Mouse (Mus musculus) intestine, postnatal 0 days (tissue): Measurements from ENCODE around the gene Nf1. TPM values are rescaled to one million over a fixed set of nuclear protein-coding genes. Genes with fewer than 3 reads are reported as not detected.

Source experiments
- ATAC-seq: fragments of 200-750 bp; cut with Nextera tagmentation; 2 replicates; pipeline ENCODE4 v1.8.0; 2017; ENCODE audit warnings: mild to moderate bottlenecking, moderate TSS enrichment, moderate library complexity
- H3K27ac ChIP-seq: fragments of 300-500 bp; sonication (generic); 2 replicates; pipeline ENCODE4 v1.5.1; 2014; ENCODE audit warnings: mild to moderate bottlenecking, low read depth, low read length, moderate library complexity
- H3K27me3 ChIP-seq: fragments of 300-500 bp; sonication (generic); replicated peaks from 2 replicates; pipeline ENCODE4 v1.6.1; 2014; ENCODE audit warnings: low read length, mixed read lengths; ENCODE audit not compliant: control insufficient read depth, insufficient read depth
- H3K36me3 ChIP-seq: fragments of 300-500 bp; sonication (generic); 2 replicates; pipeline ENCODE4 v1.6.1; 2014; ENCODE audit warnings: mild to moderate bottlenecking, moderate library complexity; ENCODE audit not compliant: control insufficient read depth, insufficient read depth
- H3K4me1 ChIP-seq: fragments of 300-500 bp; sonication (generic); replicated peaks from 2 replicates; pipeline ENCODE4 v1.6.1; 2014; ENCODE audit warnings: antibody characterized with exemption, low read length, mixed read lengths; ENCODE audit not compliant: control insufficient read depth, insufficient read depth
- H3K4me2 ChIP-seq: fragments of 300-500 bp; sonication (generic); replicated peaks from 2 replicates; pipeline ENCODE4 v1.6.1; 2014; ENCODE audit warnings: low read depth, mild to moderate bottlenecking, moderate library complexity
- H3K4me3 ChIP-seq: fragments of 300-500 bp; sonication (generic); 2 replicates; pipeline ENCODE4 v1.5.1; 2014; ENCODE audit warnings: low read depth, low read length
- H3K9ac ChIP-seq: fragments of 300-500 bp; sonication (generic); 2 replicates; pipeline ENCODE4 v1.6.1; 2014; ENCODE audit warnings: mild to moderate bottlenecking, low read depth, low read length
- H3K9me3 ChIP-seq: fragments of 300-500 bp; sonication (generic); 2 replicates; pipeline ENCODE4 v1.6.1; 2016; ENCODE audit warnings: mixed run types; ENCODE audit not compliant: control insufficient read depth
- CTCF ChIP-seq: sonication (generic); IDR thresholded peaks from 2 replicates; pipeline ENCODE4 v1.5.1; 2016; ENCODE audit warnings: low read depth, mild to moderate bottlenecking, control low read depth, antibody characterized with exemption, moderate library complexity
- WGBS: fragments of 180-500 bp; shearing (Covaris S2); extraction: QIAGEN DNeasy Blood & Tissue Kit; methylation state at CpG from one replicate; pipeline ENCODE4 v1.1.7; 2014; 5-methylcytosine and 5-hydroxymethylcytosine counted together
- polyA plus RNA-seq: library from polyadenylated mRNA; unstranded; fragments of >200 nt; fragmentation: Nextera tagmentation; extraction: Ambion mirVana; gene quantifications from 2 replicates; pipeline ENCODE4 v1.2.1, GENCODE M21; 2015

Nf1 gene
- polyA plus RNA-seq, 1 experiment from 2014 or later, result 6.3 TPM

- Histone ChIP-seq H3K4me3 (no peak overlapping the region), H3K9me3 (no peaks in the 10 kb centered on the region), H3K4me1 (no peaks in the 10 kb centered on the region), H3K27ac (no peak overlapping the region), H3K9ac (no peak overlapping the region), H3K27me3 (no peaks in the 10 kb centered on the region), H3K36me3 (no peaks in the 10 kb centered on the region; the same call in 1 of the 2 replicates), H3K4me2 (no peak overlapping the region)
- 87% methylated on average over 1 of the region's 1 CpGs for WGBS
- no peak for ATAC-seq
- no peak for TF ChIP-seq CTCF
These were observed 180.4 kb downstream of the Nf1 start for GRCm38 (mm10) chr11:79519878-79520291.

- Histone ChIP-seq H3K9ac (no peak overlapping the region), H3K4me3 (no peak overlapping the region), H3K9me3 (no peaks in the 10 kb centered on the region), H3K27me3 (no peaks in the 10 kb centered on the region), H3K36me3 (no peaks in the 10 kb centered on the region; the same call in 1 of the 2 replicates), H3K27ac (no peak overlapping the region), H3K4me2 (no peak overlapping the region), H3K4me1 (no peaks in the 10 kb centered on the region)
- no peak for TF ChIP-seq CTCF
- ATAC-seq, result no peak
These were observed 181.3 kb downstream of the Nf1 start for GRCm38 (mm10) chr11:79520772-79521171.

GRCm38 (mm10) chr11:79521930-79522329 lies 182.4 kb downstream of the Nf1 start:
- H3K9ac ChIP-seq, result no peak overlapping the region
- no peak for TF ChIP-seq CTCF
- H3K27me3 ChIP-seq, result no peaks in the 10 kb centered on the region
- ATAC-seq, result no peak
- H3K4me3 ChIP-seq, result no peak overlapping the region
- H3K4me1 ChIP-seq, result no peaks in the 10 kb centered on the region
- no peaks in the 10 kb centered on the region for H3K9me3 ChIP-seq
- no peak overlapping the region for H3K27ac ChIP-seq
- no peak overlapping the region for H3K4me2 ChIP-seq
- no peaks in the 10 kb centered on the region; the same call in 1 of the 2 replicates for H3K36me3 ChIP-seq

GRCm38 (mm10) chr11:79522944-79523343 lies 183.5 kb downstream of the Nf1 start:
- WGBS, result 67% methylated on average over 1 of the region's 1 CpGs
- Histone ChIP-seq H3K36me3 (no peaks in the 10 kb centered on the region; the same call in 1 of the 2 replicates), H3K27me3 (no peaks in the 10 kb centered on the region), H3K9ac (no peak overlapping the region), H3K4me2 (no peak overlapping the region), H3K4me1 (no peaks in the 10 kb centered on the region), H3K27ac (no peak overlapping the region), H3K9me3 (no peaks in the 10 kb centered on the region), H3K4me3 (no peak overlapping the region)
- no peak for ATAC-seq
- TF ChIP-seq CTCF, result no peak

GRCm38 (mm10) chr11:79523560-79524309 lies 184.2 kb downstream of the Nf1 start, which contains the start of gene Evi2b:
TSS of gene Evi2b (minus strand) at chr11:79523762.
- Histone ChIP-seq H3K4me1 (no peaks in the 10 kb centered on the region), H3K9ac (no peak within 1 kb of the TSS), H3K4me3 (no peak within 1 kb of the TSS), H3K4me2 (no peak within 1 kb of the TSS), H3K27ac (no peak within 1 kb of the TSS), H3K27me3 (no peaks in the 10 kb centered on the region), H3K36me3 (no peaks in the 10 kb centered on the region; the same call in 1 of the 2 replicates), H3K9me3 (no peaks in the 10 kb centered on the region)
- TF ChIP-seq CTCF, result no peak
- 68% methylated on average over 10 of the region's 10 CpGs for WGBS
- no peak for ATAC-seq

GRCm38 (mm10) chr11:79524310-79524575 lies 184.8 kb downstream of the Nf1 start:
- WGBS, result 81% methylated on average over 1 of the region's 1 CpGs

More at GRCm38 (mm10) chr11:79524310-79524575, 184.8 kb downstream of the Nf1 start:
- Histone ChIP-seq H3K9me3 (no peaks in the 10 kb centered on the region), H3K36me3 (no peaks in the 10 kb centered on the region; the same call in 1 of the 2 replicates), H3K27me3 (no peaks in the 10 kb centered on the region), H3K27ac (no peak overlapping the region), H3K4me2 (no peak overlapping the region), H3K4me3 (no peak overlapping the region), H3K4me1 (no peaks in the 10 kb centered on the region), H3K9ac (no peak overlapping the region)
- no peak for ATAC-seq
- TF ChIP-seq CTCF, result no peak
